Mouse (Mus musculus) megakaryocyte-erythroid progenitor cell, adult 5-6 weeks (primary cell): ENCODE results near the gene Cdh11. TPM values are rescaled to one million over a fixed set of nuclear protein-coding genes. Genes with fewer than 3 reads are reported as not detected.
"Not testable (repeated sequence)": the region's sequence is repeated elsewhere in the genome, so short reads cannot be mapped to it uniquely, and the experiment has no call there.

Experiments used
- ATAC-seq: replicated peaks from 2 replicates; pipeline ENCODE4 v1.8.0; 2016; ENCODE audit warnings: mild to moderate bottlenecking, inconsistent platforms; ENCODE audit not compliant: severe bottlenecking, poor library complexity, low FRiP score, low TSS enrichment
- total RNA-seq, 2 experiments: library from RNA; stranded (forward) in 1 of 2; stranded (reverse) in 1 of 2; fragments of 200-1000, 215-1000 nt in 1 of 2; fragments of >200 nt in 1 of 2; fragmentation: Nextera tagmentation in 1 of 2; gene quantifications; 2 replicates each; pipeline ENCODE4 v1.2.3; 2014 to 2017

Gene Cdh11
- total RNA-seq, 2 experiments from 2014 or later: not detected

- no peak for ATAC-seq
Measured at GRCm38 (mm10) chr8:102726206-102726935, 59.1 kb downstream of the Cdh11 start.

- no peak for ATAC-seq
Measured at GRCm38 (mm10) chr8:102725496-102725895, 59.9 kb downstream of the Cdh11 start.

GRCm38 (mm10) chr8:102715956-102716355 lies 69.5 kb downstream of the Cdh11 start:
- ATAC-seq: no peak

- no peak for ATAC-seq
Measured at GRCm38 (mm10) chr8:102707305-102707704, 78.1 kb downstream of the Cdh11 start.

- ATAC-seq: no peak
Measured at GRCm38 (mm10) chr8:102705376-102705905, 80.0 kb downstream of the Cdh11 start.

- ATAC-seq: no peak
Measured at GRCm38 (mm10) chr8:102700245-102700644, 85.2 kb downstream of the Cdh11 start.

- ATAC-seq: no peak
Measured at GRCm38 (mm10) chr8:102698232-102698837, 87.1 kb downstream of the Cdh11 start.

GRCm38 (mm10) chr8:102693465-102693864 lies 92.0 kb downstream of the Cdh11 start:
- no peak for ATAC-seq

- not testable (repeated sequence) for ATAC-seq
Measured at GRCm38 (mm10) chr8:102685491-102685890, 100.0 kb downstream of the Cdh11 start.

GRCm38 (mm10) chr8:102685023-102685422 lies 100.4 kb downstream of the Cdh11 start:
- no peak for ATAC-seq

GRCm38 (mm10) chr8:102677148-102677547 lies 108.3 kb downstream of the Cdh11 start:
- ATAC-seq: no peak

- ATAC-seq: not testable (repeated sequence)
Measured at GRCm38 (mm10) chr8:102664561-102664960, 120.9 kb downstream of the Cdh11 start.

GRCm38 (mm10) chr8:102656529-102656928 lies 128.9 kb downstream of the Cdh11 start:
- ATAC-seq: no peak

GRCm38 (mm10) chr8:102651964-102652363 lies 133.5 kb downstream of the Cdh11 start:
- no peak for ATAC-seq

GRCm38 (mm10) chr8:102627151-102627550 lies 158.3 kb downstream of the Cdh11 start:
- ATAC-seq: no peak

- ATAC-seq: no peak
Measured at GRCm38 (mm10) chr8:102612146-102612545, 173.3 kb downstream of the Cdh11 start.

- no peak for ATAC-seq
Measured at GRCm38 (mm10) chr8:102601327-102601726, 184.1 kb downstream of the Cdh11 start.

GRCm38 (mm10) chr8:102596523-102596922 lies 188.9 kb downstream of the Cdh11 start:
- no peak for ATAC-seq

- no peak for ATAC-seq
Measured at GRCm38 (mm10) chr8:102593899-102594298, 191.5 kb downstream of the Cdh11 start.
